Mouse (Mus musculus) lung, adult 18-20 months (tissue): Measurements from ENCODE around the gene Cd160.

Source experiments
- DNase-seq, 2 experiments: peaks; one replicate each; pipeline ENCODE4 v3.0.0; 2022; ENCODE audit warnings: mixed read lengths in 2 of 2

Cd160 gene

GRCm38 (mm10) chr3:96828308-96828864 is 765 bp downstream of the Cd160 start:
- no peak for DNase-seq

DNA sequence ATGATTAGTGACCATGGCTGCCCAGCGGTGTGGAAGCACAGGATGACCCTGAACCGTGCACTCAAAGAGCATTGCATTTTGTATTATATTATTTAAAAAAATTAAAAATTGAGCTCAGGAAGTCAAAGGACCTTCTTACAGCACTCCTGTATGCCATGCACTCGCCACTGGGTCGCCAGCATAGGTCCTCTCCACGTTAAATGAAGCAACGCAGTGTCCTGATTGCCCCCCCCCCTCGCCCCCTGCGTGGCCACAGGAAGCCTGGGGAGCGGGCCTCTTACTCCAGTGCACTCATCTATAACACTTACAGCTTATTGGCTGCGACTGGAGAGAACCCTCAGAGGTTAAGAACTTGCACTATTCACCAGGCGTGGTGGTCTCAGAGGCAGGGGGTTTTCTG is 3.9 kb downstream of the Cd160 start:
- DNase-seq = no peak

GRCm38 (mm10) chr3:96824614-96825013 is 4.5 kb downstream of the Cd160 start:
- DNase-seq = no peak

DNA sequence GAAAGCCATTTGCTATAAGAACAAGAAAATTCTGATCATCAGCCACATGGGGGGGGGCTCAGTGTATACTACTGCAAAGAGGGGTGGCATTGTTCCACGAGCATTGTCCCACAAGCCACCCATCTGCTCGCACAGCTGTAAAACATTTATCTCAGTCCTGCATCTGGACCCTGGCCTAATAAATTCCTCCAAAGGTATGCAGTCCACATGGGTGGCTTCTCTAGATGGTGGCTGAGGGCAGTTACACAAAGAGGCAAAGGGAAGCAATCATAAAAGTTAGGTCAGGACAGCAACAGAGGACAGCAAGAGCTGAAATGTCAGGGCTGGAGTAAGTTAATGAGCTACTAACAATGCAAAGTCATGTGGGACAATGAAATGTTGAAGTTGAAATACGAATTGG is 5.5 kb downstream of the Cd160 start:
- DNase-seq = no peak

- DNase-seq = no peak
These were observed 7.6 kb downstream of the Cd160 start for GRCm38 (mm10) chr3:96821581-96821980.

DNA sequence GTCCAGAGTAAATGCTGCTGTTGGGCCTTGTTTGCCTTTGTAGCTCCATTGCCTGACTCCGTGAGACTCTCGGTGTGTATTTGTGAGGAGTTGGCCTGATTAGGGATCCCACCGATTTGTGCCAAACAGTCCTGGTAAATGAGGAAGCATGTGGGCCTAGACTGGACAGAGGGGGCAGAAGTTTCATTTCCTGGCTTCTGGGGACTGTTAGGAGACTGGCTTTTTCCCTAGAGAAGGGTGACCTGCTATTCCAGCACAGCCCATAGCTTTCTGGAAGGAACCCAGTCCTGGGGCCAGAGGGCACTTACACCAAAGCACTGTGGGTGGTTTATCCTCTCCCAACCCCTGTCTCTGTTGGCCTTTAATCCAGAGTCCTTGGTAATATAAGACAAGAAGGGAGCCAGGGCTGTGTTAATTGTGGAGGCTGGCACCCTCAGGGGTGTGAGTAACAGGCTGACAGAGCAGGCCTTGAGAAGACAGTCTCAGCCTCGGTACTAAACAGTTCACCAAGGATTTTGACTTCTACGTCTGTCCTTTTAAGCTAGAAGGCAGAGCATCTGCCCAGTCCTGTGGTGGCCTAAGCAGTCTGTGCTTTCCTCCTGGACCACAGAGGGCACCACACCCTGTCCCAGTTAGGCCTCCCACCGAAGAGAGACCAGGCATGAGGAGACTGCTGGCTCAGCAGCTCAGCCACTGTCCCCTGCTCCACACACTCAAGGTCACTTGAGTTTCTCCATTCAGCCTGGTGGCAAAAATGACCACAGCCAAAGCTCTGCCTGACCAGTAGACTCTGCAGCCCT is 8.8 kb downstream of the Cd160 start:
- no peak for DNase-seq

DNA sequence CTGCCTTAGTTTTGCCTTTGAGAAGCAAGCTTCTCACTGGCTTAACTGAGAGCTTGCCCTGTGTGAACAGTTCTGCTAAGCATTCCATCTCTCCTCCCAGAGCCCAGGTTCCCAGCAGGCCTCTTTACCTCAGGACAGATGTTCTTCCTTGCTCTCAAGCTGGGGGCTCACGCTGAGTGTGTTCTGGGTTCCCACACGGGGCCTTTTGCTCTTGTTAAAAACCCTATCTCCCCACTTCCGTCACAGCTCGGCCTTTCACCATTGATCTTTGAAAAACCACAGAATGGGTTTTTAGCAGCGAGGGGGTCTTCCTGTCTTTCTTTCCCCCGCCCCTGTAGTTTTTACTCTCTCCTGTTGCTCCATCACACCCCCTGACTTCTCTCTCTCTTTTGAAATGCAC is 14.8 kb downstream of the Cd160 start:
- no peak for DNase-seq

- DNase-seq = peak; percentile 62
These were observed 15.4 kb downstream of the Cd160 start for GRCm38 (mm10) chr3:96813591-96814244.

DNA sequence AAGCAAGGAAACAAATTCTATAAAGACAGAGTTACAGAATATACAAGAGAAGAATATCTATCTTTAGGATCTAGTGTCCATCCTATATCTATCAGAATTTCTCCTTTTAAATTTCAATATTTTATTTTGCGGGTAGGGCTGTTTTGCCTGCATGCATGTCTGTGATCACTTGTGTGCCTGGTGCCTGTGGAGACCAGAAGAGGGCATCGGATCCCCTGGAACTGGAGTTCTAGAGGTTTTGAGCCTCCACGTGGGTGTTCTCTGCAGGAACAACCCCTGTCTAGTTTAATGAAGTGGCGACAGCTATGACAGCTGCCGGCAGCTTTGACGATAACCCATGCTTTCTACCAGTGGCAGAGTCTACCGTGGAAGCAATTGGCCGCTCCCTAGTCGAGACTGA is 16.0 kb downstream of the Cd160 start:
- DNase-seq = peak; percentile 44 to 48

DNA sequence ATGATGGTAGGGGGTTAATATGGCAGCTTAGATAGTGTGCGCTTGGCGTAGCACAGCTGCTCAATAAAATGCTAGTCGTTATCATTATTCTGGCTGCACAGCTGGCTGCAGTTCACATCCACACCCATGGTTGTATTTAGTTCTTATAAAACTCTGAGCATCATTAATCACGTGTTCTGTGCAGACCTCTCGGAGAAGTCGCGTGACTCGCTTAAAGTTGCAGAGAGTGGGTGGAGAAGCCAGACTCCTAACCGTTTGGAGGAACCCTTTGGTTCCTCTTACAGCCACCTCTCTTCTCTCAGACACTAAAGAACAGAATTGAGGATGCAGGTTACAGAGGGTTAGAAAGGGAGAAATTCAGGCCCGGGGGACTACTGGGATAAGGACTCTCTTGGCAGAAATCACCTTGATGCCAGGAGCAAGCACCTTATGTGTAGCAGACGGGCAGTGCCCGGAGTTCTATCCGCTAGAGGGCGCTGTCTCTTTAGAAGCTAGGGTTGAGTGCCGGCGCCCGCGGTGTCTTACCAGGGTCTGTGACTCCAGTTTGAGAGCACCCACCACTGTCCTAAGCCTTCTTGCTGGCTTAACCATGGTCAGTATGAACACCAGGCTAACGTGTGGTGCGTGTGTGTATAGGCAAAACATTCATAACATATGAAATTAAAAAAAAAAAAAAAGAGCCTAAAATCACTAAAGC is 16.6 kb downstream of the Cd160 start:
- DNase-seq = peak; percentile 76 to 82

DNA sequence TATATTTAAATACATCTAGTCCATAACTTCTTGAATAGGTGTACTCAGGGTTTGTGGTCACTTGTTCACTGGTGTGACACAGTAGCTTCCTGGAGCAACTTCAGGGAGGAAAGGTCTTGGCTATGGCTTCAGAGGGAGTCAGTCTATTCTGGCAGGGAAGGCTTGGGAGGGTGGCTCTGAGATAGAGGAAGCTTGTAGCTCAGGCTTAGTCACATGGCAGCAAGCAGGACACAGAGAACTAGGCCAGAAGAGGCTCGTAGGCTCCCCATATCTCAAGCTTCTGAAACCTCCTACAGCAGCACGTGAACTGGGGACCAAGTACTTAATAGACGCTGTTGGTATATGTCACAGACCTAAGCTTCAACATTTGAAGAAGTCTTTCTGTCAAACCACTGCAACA is 17.9 kb downstream of the Cd160 start:
- no peak for DNase-seq

- DNase-seq = no peak
These were observed 20.5 kb downstream of the Cd160 start for GRCm38 (mm10) chr3:96808651-96809050.

- DNase-seq = no peak
These were observed 21.0 kb downstream of the Cd160 start for GRCm38 (mm10) chr3:96808136-96808535.

DNA sequence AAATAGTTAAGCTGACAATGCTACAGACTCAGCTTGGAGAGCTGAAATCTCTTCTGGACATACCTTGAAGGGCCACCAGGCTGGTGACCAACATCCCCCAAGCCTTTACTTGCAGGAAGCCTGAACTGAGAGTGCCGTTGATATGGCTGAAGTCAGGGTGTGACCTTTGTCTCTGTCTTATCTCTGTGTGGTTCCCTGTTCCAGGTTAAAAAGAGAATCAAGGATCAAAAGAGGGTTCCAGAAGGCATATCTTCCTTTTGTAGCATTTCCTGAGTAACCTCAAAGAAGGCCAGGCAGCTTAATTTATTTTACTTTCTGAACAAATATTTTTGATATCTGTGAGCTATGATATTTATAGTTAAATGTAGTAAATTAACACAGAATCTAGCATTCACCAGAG is 26.9 kb downstream of the Cd160 start:
- no peak for DNase-seq

DNA sequence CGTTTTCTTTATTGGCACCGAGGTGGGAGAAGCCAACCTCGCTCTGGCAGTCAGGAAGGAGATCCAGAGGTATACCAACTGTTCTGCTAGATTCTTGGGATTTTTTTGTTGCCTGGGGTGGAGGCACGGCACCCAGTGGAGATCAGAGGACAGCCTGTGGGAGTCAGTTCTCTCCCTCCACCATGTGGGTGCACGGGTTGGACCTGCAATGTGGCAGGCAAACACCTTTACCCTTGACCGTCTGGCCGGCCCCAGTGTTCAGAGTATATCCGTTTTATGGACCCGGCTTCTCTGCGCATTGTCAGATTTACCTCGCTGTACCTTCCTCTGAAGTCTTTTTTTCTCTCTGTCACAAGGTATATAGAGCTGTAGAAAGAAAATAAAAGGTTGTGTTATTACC is 28.9 kb downstream of the Cd160 start:
- no peak for DNase-seq

GRCm38 (mm10) chr3:96788506-96788905 is 40.6 kb downstream of the Cd160 start:
- DNase-seq = no peak

DNA sequence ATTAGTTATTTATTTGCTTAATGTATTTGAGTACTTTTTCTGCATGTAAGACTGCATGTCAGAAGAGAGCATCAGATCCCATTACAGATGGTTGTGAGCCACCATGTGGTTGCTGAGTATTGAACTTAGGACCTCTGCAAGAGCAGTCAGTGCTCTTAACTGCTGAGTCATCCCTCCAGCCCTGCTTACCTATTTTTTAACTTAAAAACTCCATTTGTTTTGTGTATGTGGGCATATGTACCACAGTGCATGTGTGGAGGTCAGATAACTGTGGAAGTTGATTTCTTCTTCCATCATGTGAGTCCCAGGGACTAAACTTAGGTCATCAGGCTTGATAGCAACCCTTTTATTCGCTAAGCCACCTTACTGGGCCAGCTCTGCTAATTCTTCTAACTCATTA is 41.4 kb downstream of the Cd160 start:
- no peak for DNase-seq

DNA sequence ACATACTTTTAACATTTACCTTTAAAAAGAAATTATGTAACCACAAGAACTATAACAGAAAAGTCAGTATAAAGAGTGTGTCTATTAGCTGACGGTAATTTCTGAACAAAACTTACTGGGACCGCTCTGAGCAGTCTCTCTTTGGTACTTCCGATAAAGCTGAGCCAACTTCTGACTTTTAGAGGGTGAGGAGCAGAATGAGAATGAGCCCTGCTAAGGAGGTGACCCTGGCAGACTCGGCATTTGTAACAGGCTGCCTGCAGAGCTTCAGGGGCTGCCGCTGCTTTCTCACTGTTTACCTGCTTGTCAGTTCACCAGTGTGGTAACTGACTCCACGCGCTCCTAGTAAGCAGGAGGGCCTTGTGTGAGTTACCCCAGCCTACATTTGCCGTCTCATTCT is 46.9 kb downstream of the Cd160 start:
- no peak for DNase-seq

DNA sequence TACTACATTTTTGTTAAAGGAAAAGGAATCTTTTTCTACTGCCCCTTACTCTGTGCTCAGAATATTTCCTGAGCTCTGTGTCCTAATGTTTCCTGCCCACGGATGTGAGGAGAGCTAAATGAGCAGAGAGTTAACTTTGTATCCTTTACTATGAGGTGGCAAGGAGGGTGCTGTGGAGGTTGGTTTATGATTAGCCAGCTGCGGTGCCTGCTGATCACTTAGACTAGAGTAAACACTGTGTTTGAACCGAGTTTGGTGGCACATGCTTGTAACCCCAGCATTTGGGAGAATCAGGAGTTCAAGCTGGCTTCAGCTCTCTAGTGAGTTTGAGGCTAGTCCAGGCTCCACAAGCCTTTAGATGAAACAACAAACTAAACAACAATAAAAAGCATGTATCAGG is 52.0 kb downstream of the Cd160 start:
- no peak for DNase-seq

DNA sequence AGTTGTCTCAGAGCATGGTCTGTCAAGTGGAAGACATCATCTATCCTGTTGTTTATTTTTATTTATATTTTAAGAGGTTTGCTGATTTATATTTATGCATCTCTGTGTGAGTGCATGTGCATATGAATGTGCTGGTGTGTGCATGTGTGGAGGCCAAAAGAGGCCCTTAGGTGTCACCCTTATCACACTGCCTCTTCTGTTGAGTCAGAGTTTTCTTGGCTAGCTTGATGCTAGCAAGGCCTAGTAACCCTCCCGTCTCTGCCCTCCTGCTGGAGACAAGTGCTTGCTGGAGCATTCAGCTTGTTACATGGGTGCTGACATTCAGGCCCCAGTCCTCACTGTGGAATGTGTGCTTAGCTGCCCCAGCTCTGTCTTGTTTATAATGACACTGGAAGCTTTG is 56.2 kb downstream of the Cd160 start:
- no peak for DNase-seq

DNA sequence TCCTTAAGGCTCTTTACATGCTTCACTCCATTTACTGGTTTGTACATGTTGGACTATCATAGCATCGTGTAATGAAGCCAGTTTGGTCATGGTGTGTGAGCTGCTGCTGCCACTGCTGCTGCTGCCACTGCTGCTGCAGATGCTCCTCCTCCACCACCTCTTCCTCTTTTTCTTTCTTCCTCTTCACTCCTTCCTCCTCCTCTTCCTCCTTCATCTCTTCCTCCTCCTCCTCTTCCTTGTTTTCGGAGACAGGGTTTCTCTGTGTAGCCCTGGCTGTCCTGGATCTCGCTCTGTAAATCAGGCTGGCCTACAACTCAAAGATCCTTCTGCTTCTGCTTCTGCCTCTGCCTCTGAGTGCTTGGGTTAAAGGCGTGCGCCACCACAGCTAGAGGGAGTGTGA is 59.2 kb downstream of the Cd160 start:
- no peak for DNase-seq

- peak in 1 of 2 experiments; percentile 16 for DNase-seq
These were observed 64.6 kb downstream of the Cd160 start for GRCm38 (mm10) chr3:96764528-96764927.

DNA sequence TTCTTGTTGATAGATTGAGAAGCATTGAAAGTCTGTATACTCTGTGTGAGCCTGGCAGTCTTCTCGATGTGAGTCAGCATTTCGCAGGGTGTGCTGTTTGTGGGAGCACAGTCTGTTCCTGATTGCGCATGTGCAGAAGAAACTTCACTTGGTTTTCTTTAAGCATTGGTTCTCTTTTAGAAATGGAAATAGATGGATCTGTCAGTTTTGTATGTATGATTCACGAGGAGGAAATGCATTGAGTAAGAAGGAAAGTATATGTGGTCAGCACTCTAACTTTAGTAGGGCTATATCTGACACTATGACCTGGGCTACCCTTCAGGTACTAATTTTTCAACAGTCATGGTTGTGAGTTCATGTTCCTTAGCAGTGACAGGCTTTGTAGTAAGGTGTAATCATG is 69.5 kb downstream of the Cd160 start:
- no peak for DNase-seq

DNA sequence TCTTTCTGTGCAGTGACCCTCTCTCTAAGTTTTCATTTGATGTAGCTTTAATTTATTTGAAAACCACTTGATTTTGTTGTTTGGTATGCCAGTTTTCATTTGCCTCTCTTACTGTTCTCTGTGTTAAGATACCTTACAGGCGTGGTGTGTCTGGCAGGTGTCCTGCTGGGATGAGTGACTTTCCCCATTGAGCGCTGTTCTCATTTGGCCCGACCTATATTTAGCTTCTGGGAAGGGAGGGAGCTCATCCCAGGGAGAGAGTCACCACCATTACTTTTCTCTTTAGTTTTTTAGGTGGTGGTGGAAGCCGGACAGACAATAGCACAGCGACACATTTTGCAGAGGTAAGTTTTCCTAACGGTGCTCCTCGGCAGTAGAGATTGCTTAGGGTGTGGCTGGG is 71.5 kb downstream of the Cd160 start:
- DNase-seq = no peak
